Mouse (Mus musculus) embryonic facial prominence, embryonic 15.5 days (tissue): ENCODE measurements around the gene Vwa3b. TPM values are rescaled to one million over a fixed set of nuclear protein-coding genes. Genes with fewer than 3 reads are reported as not detected.

ENCODE experiments used
- ATAC-seq: fragments of 200-750 bp; cut with Nextera tagmentation; 2 replicates; pipeline ENCODE4 v1.8.0; 2017; ENCODE audit warnings: low read depth, moderate TSS enrichment; ENCODE audit not compliant: insufficient number of reproducible peaks, low FRiP score, low TSS enrichment
- H3K27ac ChIP-seq: fragments of 300-500 bp; sonication (generic); replicated peaks from 2 replicates; pipeline ENCODE4 v1.5.1; 2015; ENCODE audit warnings: mild to moderate bottlenecking, inconsistent platforms
- H3K27me3 ChIP-seq: fragments of 300-500 bp; sonication (generic); 2 replicates; pipeline ENCODE4 v1.6.1; 2015; ENCODE audit warnings: inconsistent platforms
- H3K36me3 ChIP-seq: fragments of 300-500 bp; sonication (generic); 2 replicates; pipeline ENCODE4 v1.6.1; 2015; ENCODE audit warnings: mild to moderate bottlenecking, inconsistent platforms
- H3K4me1 ChIP-seq: fragments of 300-500 bp; sonication (generic); 2 replicates; pipeline ENCODE4 v1.6.1; 2015; ENCODE audit warnings: inconsistent platforms
- H3K4me2 ChIP-seq: fragments of 300-500 bp; sonication (generic); replicated peaks from 2 replicates; pipeline ENCODE4 v1.6.1; 2015; ENCODE audit warnings: mild to moderate bottlenecking, inconsistent platforms
- H3K4me3 ChIP-seq: fragments of 300-500 bp; sonication (generic); replicated peaks from 2 replicates; pipeline ENCODE4 v1.5.1; 2015; ENCODE audit warnings: mild to moderate bottlenecking, inconsistent platforms
- H3K9ac ChIP-seq: fragments of 300-500 bp; sonication (generic); 2 replicates; pipeline ENCODE4 v1.6.1; 2015; ENCODE audit warnings: inconsistent platforms
- H3K9me3 ChIP-seq: fragments of 300-500 bp; sonication (generic); replicated peaks from 2 replicates; pipeline ENCODE4 v1.6.1; 2016; ENCODE audit warnings: inconsistent platforms
- WGBS: fragments of 180-500 bp; shearing (Covaris S2); methylation state at CpG from one replicate; pipeline ENCODE4 v1.1.7; 2015; 5-methylcytosine and 5-hydroxymethylcytosine counted together
- polyA plus RNA-seq: library from polyadenylated mRNA; unstranded; fragments of >200 nt; fragmentation: Nextera tagmentation; extraction: Ambion mirVana; gene quantifications from 2 replicates; pipeline ENCODE4 v1.2.1, GENCODE M21; 2015

The Vwa3b gene
- polyA plus RNA-seq, 1 experiment from 2014 or later: 2.9 TPM

DNA sequence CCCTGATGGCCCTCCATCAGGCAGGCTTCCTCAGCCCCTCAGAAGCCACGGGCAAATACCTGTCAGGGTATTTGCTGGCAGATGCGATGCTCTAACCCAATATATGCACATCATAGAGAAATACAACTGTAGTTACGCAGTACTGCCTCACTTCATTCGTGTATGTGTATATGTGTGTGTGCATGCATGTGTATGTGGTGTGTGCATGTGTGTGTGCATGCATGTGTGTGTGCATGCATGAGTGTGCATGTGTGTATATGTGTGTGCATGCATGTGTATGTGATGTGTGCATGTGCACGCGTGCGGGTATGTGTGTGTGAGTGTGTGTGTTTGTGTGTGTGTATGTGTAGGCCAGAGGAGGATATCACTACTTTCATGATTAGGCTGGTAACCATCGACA lies 9.5 kb downstream of the Vwa3b start:
- no peak overlapping the region for H3K4me2 ChIP-seq
- no peaks in the 10 kb centered on the region for H3K36me3 ChIP-seq
- 0 out of 2 replicates have a peak, but pooled peaks cover 9% of the 10 kb centered on the region for H3K4me1 ChIP-seq
- no peaks in the 10 kb centered on the region for H3K27me3 ChIP-seq
- no peak overlapping the region for H3K9ac ChIP-seq
- no peaks in the 10 kb centered on the region for H3K9me3 ChIP-seq
- 88% methylated on average over 8 of the region's 8 CpGs for WGBS
- H3K27ac ChIP-seq: no peak overlapping the region
- no peak for ATAC-seq
- no peak overlapping the region for H3K4me3 ChIP-seq

- Histone ChIP-seq H3K4me1 (peaks cover 5% of the 10 kb centered on the region; the same call in 1 of the 2 replicates), H3K36me3 (no peaks in the 10 kb centered on the region), H3K9ac (no peak overlapping the region), H3K9me3 (no peaks in the 10 kb centered on the region), H3K4me2 (no peak overlapping the region), H3K27me3 (no peaks in the 10 kb centered on the region), H3K27ac (no peak overlapping the region), H3K4me3 (no peak overlapping the region)
- ATAC-seq: no peak
- WGBS: 93% methylated on average over 7 of the region's 7 CpGs
These were observed 14.7 kb downstream of the Vwa3b start for GRCm38 (mm10) chr1:37041126-37041525.

- Histone ChIP-seq H3K4me2 (no peak overlapping the region), H3K9me3 (no peaks in the 10 kb centered on the region), H3K4me3 (no peak overlapping the region), H3K9ac (no peak overlapping the region), H3K36me3 (no peaks in the 10 kb centered on the region), H3K27ac (no peak overlapping the region), H3K27me3 (no peaks in the 10 kb centered on the region), H3K4me1 (peaks cover 5% of the 10 kb centered on the region; the same call in 1 of the 2 replicates)
- 85% methylated on average over 5 of the region's 5 CpGs for WGBS
- ATAC-seq: no peak
These were observed 15.5 kb downstream of the Vwa3b start for GRCm38 (mm10) chr1:37041856-37042255.

GRCm38 (mm10) chr1:37042769-37043168 lies 16.4 kb downstream of the Vwa3b start:
- Histone ChIP-seq H3K27ac (no peak overlapping the region), H3K4me1 (peaks cover 5% of the 10 kb centered on the region; the same call in 1 of the 2 replicates), H3K9ac (no peak overlapping the region), H3K4me2 (no peak overlapping the region), H3K9me3 (no peaks in the 10 kb centered on the region), H3K36me3 (no peaks in the 10 kb centered on the region), H3K4me3 (no peak overlapping the region), H3K27me3 (no peaks in the 10 kb centered on the region)
- WGBS: 89% methylated on average over 8 of the region's 8 CpGs
- ATAC-seq: no peak

- Histone ChIP-seq H3K4me3 (no peak overlapping the region), H3K4me1 (peaks cover 5% of the 10 kb centered on the region; the same call in 1 of the 2 replicates), H3K36me3 (no peaks in the 10 kb centered on the region), H3K27ac (no peak overlapping the region), H3K4me2 (no peak overlapping the region), H3K27me3 (no peaks in the 10 kb centered on the region), H3K9me3 (no peaks in the 10 kb centered on the region), H3K9ac (no peak overlapping the region)
- 90% methylated on average over 3 of the region's 3 CpGs for WGBS
- no peak for ATAC-seq
These were observed 16.8 kb downstream of the Vwa3b start for GRCm38 (mm10) chr1:37043196-37043595.

- Histone ChIP-seq H3K9ac (no peak overlapping the region), H3K9me3 (no peaks in the 10 kb centered on the region), H3K4me1 (peaks cover 5% of the 10 kb centered on the region; the same call in 1 of the 2 replicates), H3K36me3 (no peaks in the 10 kb centered on the region), H3K4me2 (no peak overlapping the region), H3K4me3 (no peak overlapping the region), H3K27ac (no peak overlapping the region), H3K27me3 (no peaks in the 10 kb centered on the region)
- 25% methylated on average over 5 of the region's 5 CpGs for WGBS
- ATAC-seq: no peak
These were observed 19.1 kb downstream of the Vwa3b start for GRCm38 (mm10) chr1:37045472-37045871.

DNA sequence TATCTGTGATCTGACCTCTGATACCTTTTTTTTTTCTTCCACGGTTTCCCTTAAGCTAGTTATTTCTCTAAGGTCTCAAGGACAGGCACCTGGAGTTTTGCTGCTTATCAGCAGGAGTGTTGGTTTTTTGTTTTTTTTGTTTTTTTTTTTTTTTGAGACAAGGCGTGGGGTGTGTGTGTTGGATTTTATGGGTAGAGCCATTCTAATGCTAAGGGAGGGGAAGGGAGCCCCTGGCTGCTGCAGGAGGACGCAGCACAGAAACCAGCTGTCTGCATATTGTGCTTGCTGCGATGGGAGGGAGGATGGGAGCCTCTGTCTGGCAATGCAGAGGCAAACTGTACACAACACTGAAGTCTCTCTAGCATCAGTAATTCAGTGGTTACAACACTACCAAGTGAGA lies 22.8 kb downstream of the Vwa3b start:
- WGBS: 43% methylated on average over 4 of the region's 4 CpGs
- H3K4me2 ChIP-seq: no peak overlapping the region
- H3K4me1 ChIP-seq: peaks cover 12% of the 10 kb centered on the region
- no peaks in the 10 kb centered on the region for H3K9me3 ChIP-seq
- no peak overlapping the region for H3K9ac ChIP-seq
- ATAC-seq: no peak
- H3K27me3 ChIP-seq: no peaks in the 10 kb centered on the region
- no peak overlapping the region for H3K27ac ChIP-seq
- H3K36me3 ChIP-seq: no peaks in the 10 kb centered on the region
- H3K4me3 ChIP-seq: no peak overlapping the region

DNA sequence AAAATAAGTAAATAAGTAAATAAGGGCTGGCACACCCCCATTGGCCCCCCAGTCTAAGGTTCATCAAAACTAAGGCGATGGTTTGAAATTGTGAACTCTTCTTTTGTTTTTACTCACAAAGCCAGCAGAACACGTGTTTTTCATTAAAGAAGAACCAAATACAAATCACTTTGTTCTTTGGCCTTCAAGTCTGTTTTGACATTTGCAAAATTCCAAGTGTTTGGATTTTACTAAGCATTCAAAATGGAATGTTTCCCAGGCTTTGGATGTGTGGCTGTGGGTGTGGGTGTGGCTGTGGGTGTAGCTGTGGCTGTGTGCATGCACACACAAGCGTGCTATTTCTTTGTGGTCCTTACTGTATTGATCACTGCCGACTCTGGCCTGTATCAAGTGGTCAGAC lies 27.3 kb downstream of the Vwa3b start:
- no peak for ATAC-seq
- no peaks in the 10 kb centered on the region for H3K9me3 ChIP-seq
- WGBS: 27% methylated on average over 4 of the region's 4 CpGs
- H3K27ac ChIP-seq: no peak overlapping the region
- no peak overlapping the region for H3K4me2 ChIP-seq
- H3K9ac ChIP-seq: no peak overlapping the region
- no peak overlapping the region for H3K4me3 ChIP-seq
- no peaks in the 10 kb centered on the region for H3K27me3 ChIP-seq
- H3K4me1 ChIP-seq: peaks cover 7% of the 10 kb centered on the region
- H3K36me3 ChIP-seq: no peaks in the 10 kb centered on the region

GRCm38 (mm10) chr1:37056831-37057561 lies 30.6 kb downstream of the Vwa3b start:
- 67% methylated on average over 6 of the region's 6 CpGs for WGBS
- H3K27ac ChIP-seq: no peak overlapping the region
- H3K4me2 ChIP-seq: no peak overlapping the region
- no peak for ATAC-seq
- no peak overlapping the region for H3K4me3 ChIP-seq
- no peaks in the 10 kb centered on the region for H3K36me3 ChIP-seq
- H3K27me3 ChIP-seq: no peaks in the 10 kb centered on the region
- peaks cover 10% of the 10 kb centered on the region for H3K4me1 ChIP-seq
- no peak overlapping the region for H3K9ac ChIP-seq
- H3K9me3 ChIP-seq: no peaks in the 10 kb centered on the region

DNA sequence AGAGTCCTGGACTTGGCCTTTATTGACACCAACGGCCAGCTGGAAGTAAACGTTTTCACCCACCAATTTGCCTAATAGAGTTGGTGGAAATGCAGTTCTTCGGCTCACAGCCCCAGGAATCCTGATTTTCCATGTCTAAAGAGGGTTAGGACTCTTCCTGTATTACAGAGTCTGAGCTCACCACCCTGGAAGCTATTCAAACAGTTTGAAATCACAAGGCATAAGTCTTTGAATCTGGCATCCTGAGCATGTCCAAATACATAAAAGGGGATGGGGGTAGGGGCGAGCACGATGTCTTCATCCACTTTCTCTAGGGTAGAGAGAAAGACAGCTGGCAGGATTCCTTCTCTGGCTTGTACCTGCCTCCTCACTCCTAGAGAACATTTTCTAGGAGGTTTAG lies 34.5 kb downstream of the Vwa3b start:
- H3K27me3 ChIP-seq: no peaks in the 10 kb centered on the region
- H3K9ac ChIP-seq: no peak overlapping the region
- H3K36me3 ChIP-seq: no peaks in the 10 kb centered on the region
- H3K4me3 ChIP-seq: no peak overlapping the region
- no peaks in the 10 kb centered on the region for H3K9me3 ChIP-seq
- WGBS: 52% methylated on average over 5 of the region's 5 CpGs
- H3K4me1 ChIP-seq: 0 out of 2 replicates have a peak, but pooled peaks cover 3% of the 10 kb centered on the region
- no peak overlapping the region for H3K4me2 ChIP-seq
- ATAC-seq: no peak
- no peak overlapping the region for H3K27ac ChIP-seq

- H3K4me1 ChIP-seq: 0 out of 2 replicates have a peak, but pooled peaks cover 3% of the 10 kb centered on the region
- no peak overlapping the region for H3K4me2 ChIP-seq
- no peaks in the 10 kb centered on the region for H3K9me3 ChIP-seq
- 73% methylated on average over 5 of the region's 5 CpGs for WGBS
- H3K27ac ChIP-seq: no peak overlapping the region
- no peak overlapping the region for H3K4me3 ChIP-seq
- no peaks in the 10 kb centered on the region for H3K27me3 ChIP-seq
- ATAC-seq: no peak
- H3K36me3 ChIP-seq: no peaks in the 10 kb centered on the region
- no peak overlapping the region for H3K9ac ChIP-seq
These were observed 36.7 kb downstream of the Vwa3b start for GRCm38 (mm10) chr1:37063053-37063452.

DNA sequence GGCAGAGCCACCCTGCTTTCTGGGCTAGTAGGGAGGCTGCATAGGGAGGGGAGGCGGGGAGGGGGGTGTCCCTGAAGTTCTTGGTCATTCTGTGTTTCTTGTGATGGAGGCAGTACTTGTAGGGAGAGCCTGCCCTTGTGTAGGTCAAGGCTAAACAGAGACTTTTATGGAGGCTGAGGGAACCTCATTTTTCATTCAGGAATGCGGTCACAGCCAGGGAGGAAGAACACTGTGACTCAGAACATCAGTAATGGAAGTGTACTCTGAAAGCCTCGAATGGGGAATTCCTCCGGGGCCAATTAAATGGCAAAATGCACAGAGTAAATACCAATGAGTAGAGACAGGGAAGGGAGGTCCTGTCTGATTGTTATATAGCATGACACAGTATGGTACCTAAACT lies 37.4 kb downstream of the Vwa3b start:
- H3K27ac ChIP-seq: no peak overlapping the region
- no peak overlapping the region for H3K4me3 ChIP-seq
- H3K9me3 ChIP-seq: no peaks in the 10 kb centered on the region
- H3K36me3 ChIP-seq: no peaks in the 10 kb centered on the region
- H3K4me2 ChIP-seq: no peak overlapping the region
- ATAC-seq: no peak
- no peaks in the 10 kb centered on the region for H3K27me3 ChIP-seq
- 62% methylated on average over 4 of the region's 4 CpGs for WGBS
- no peak overlapping the region for H3K9ac ChIP-seq
- H3K4me1 ChIP-seq: 0 out of 2 replicates have a peak, but pooled peaks cover 3% of the 10 kb centered on the region
